Mouse (Mus musculus): ENCODE results near the gene St3gal6. TPM values are rescaled to one million over a fixed set of nuclear protein-coding genes. Genes with fewer than 3 reads are reported as not detected.

St3gal6 gene
- polyA plus RNA-seq, 1 experiment from 2014 or later: 80.5 TPM

GRCm38 (mm10) chr16:58421696-58422354, 102.2 kb downstream of the St3gal6 start:
- Histone ChIP-seq H3K27me3 (ENCODE audit: insufficient read depth, low read length) (no peaks in the 10 kb centered on the region), H3K4me2 (replicated peaks; ENCODE audit: low read depth, low read length) (no peak overlapping the region), H3K4me1 (ENCODE audit: insufficient read depth, low read length) (peaks cover 18% of the 10 kb centered on the region), H3K9ac (replicated peaks; ENCODE audit: low read length) (no peak overlapping the region), H3K9me3 (ENCODE audit: low read length) (no peaks in the 10 kb centered on the region), H3K36me3 (ENCODE audit: insufficient read depth, low read length) (no peaks in the 10 kb centered on the region), H3K27ac (ENCODE audit: low read length) (no peak overlapping the region), H3K4me3 (ENCODE audit: low read length) (no peak overlapping the region)
- peak; percentile 84; the same call in 1 of the 2 replicates for ATAC-seq (ENCODE audit: low FRiP score, low TSS enrichment)
- WGBS: 35% methylated on average over 11 of the region's 11 CpGs

Other genes starting within 250 kb of the St3gal6 start
- gene Dcbld2, start 115.8 kb downstream of the St3gal6 start, polyA plus RNA-seq (2015; fragmentation: Nextera tagmentation; extraction: Ambion mirVana): 4.1 and 5.3 TPM in 2 replicates
- not detected in 2 replicates for gene Gm813, start 92.7 kb upstream of the St3gal6 start, polyA plus RNA-seq (2015; fragmentation: Nextera tagmentation; extraction: Ambion mirVana)
- not detected in 2 replicates for gene E330017A01Rik, start 114.5 kb upstream of the St3gal6 start, polyA plus RNA-seq (2015; fragmentation: Nextera tagmentation; extraction: Ambion mirVana)
- 34.5 and 42.7 TPM in 2 replicates for gene Cpox, start 146.0 kb upstream of the St3gal6 start, polyA plus RNA-seq (2015; fragmentation: Nextera tagmentation; extraction: Ambion mirVana)
- gene Gpr15, start 194.8 kb upstream of the St3gal6 start, polyA plus RNA-seq (2015; fragmentation: Nextera tagmentation; extraction: Ambion mirVana): not detected in 2 replicates
- 124 TPM in 2 replicates for gene Cldnd1, start 203.7 kb upstream of the St3gal6 start, polyA plus RNA-seq (2015; fragmentation: Nextera tagmentation; extraction: Ambion mirVana)
- not detected in 2 replicates for gene Olfr172, start 238.9 kb upstream of the St3gal6 start, polyA plus RNA-seq (2015; fragmentation: Nextera tagmentation; extraction: Ambion mirVana)